Mouse (Mus musculus) MEL (cell line): ENCODE results near the gene Skida1. TPM values are rescaled to one million over a fixed set of nuclear protein-coding genes. Genes with fewer than 3 reads are reported as not detected.

Source experiments
- DNase-seq: peaks from one replicate; pipeline ENCODE4 v3.0.0; 2011; ENCODE audit warnings: low read depth, low spot score
- H3K27ac ChIP-seq: 2 replicates; pipeline ENCODE4 v1.5.1; 2012; ENCODE audit warnings: low read depth, mild to moderate bottlenecking, control low read depth, low read length, moderate library complexity; ENCODE audit not compliant: control insufficient read depth
- H3K27me3 ChIP-seq, 2 experiments: fragments of 150-350 bp in 1 of 2; sonication (generic) in 1 of 2; 2 replicates each; pipeline ENCODE4 v1.6.1; 2012; ENCODE audit warnings: low read length in 2 of 2, mild to moderate bottlenecking in 2 of 2, improper control_type of control experiment in 1 of 2, moderate library complexity in 1 of 2; ENCODE audit not compliant: insufficient read depth in 2 of 2, control insufficient read depth in 1 of 2
- H3K36me3 ChIP-seq, 2 experiments: 2 replicates each; pipeline ENCODE4 v1.6.1; 2012 to 2014; ENCODE audit warnings: low read length in 2 of 2, improper control_type of control experiment in 1 of 2, inconsistent platforms in 1 of 2, mild to moderate bottlenecking in 1 of 2; ENCODE audit not compliant: insufficient read depth in 2 of 2, control insufficient read depth in 1 of 2
- H3K4me1 ChIP-seq, 2 experiments: fragments of 150-350 bp in 1 of 2; sonication (generic) in 1 of 2; 2 replicates each; pipeline ENCODE4 v1.6.1; 2012; ENCODE audit warnings: low read length in 2 of 2, improper control_type of control experiment in 1 of 2, mild to moderate bottlenecking in 1 of 2; ENCODE audit not compliant: insufficient read depth in 2 of 2, control insufficient read depth in 1 of 2
- H3K4me3 ChIP-seq, 2 experiments: fragments of 150-350 bp in 1 of 2; sonication (generic) in 1 of 2; 2 replicates each; pipeline ENCODE4 v1.5.1; 2012; ENCODE audit warnings: low read depth in 2 of 2, low read length in 2 of 2, mild to moderate bottlenecking in 2 of 2, moderate library complexity in 2 of 2, control low read depth in 1 of 2, improper control_type of control experiment in 1 of 2; ENCODE audit not compliant: control insufficient read depth in 1 of 2, insufficient read depth in 1 of 2
- H3K79me2 ChIP-seq: 2 replicates; pipeline ENCODE4 v1.6.1; 2012; ENCODE audit warnings: mild to moderate bottlenecking, low read length, moderate library complexity; ENCODE audit not compliant: control insufficient read depth, poor library complexity, insufficient read depth
- H3K9ac ChIP-seq: 2 replicates; pipeline ENCODE4 v1.6.1; 2012; ENCODE audit warnings: low read depth, mild to moderate bottlenecking, control low read depth, low read length, moderate library complexity; ENCODE audit not compliant: control insufficient read depth, poor library complexity, severe bottlenecking
- H3K9me3 ChIP-seq: fragments of 150-350 bp; sonication (generic); replicated peaks from 2 replicates; pipeline ENCODE4 v1.6.1; 2012; ENCODE audit warnings: mild to moderate bottlenecking, low read length, improper control_type of control experiment, moderate library complexity; ENCODE audit not compliant: insufficient read depth
- E2F4 ChIP-seq: IDR thresholded peaks from 2 replicates; pipeline ENCODE4 v1.6.1; 2011; ENCODE audit warnings: low read depth, low read length, improper control_type of control experiment, borderline replicate concordance
- EP300 ChIP-seq, 2 experiments: IDR thresholded peaks; 2 replicates each; pipeline ENCODE4 v1.6.1; 2011; ENCODE audit warnings: improper control_type of control experiment in 2 of 2, low read length in 2 of 2, low read depth in 1 of 2, mild to moderate bottlenecking in 1 of 2
- HCFC1 ChIP-seq: IDR thresholded peaks from 2 replicates; pipeline ENCODE4 v1.6.1; 2012; ENCODE audit warnings: low read depth, mild to moderate bottlenecking, inconsistent platforms, low read length, improper control_type of control experiment, moderate library complexity
- MAFK ChIP-seq: IDR thresholded peaks from 2 replicates; pipeline ENCODE4 v1.6.1; 2011; ENCODE audit warnings: low read depth, mild to moderate bottlenecking, low read length, improper control_type of control experiment, borderline replicate concordance
- MXI1 ChIP-seq: IDR thresholded peaks from 2 replicates; pipeline ENCODE4 v1.6.1; 2011; ENCODE audit warnings: mild to moderate bottlenecking, low read depth, low read length, improper control_type of control experiment
- POLR2AphosphoS2 ChIP-seq: IDR thresholded peaks from 2 replicates; pipeline ENCODE4 v1.6.1; 2011; ENCODE audit warnings: low read length, improper control_type of control experiment
- RAD21 ChIP-seq: IDR thresholded peaks from 2 replicates; pipeline ENCODE4 v1.6.1; 2011; ENCODE audit warnings: mild to moderate bottlenecking, low read depth, low read length, improper control_type of control experiment
- RCOR1 ChIP-seq: IDR thresholded peaks from 2 replicates; pipeline ENCODE4 v1.6.1; 2012; ENCODE audit warnings: low read depth, mild to moderate bottlenecking, inconsistent platforms, low read length, improper control_type of control experiment
- SIN3A ChIP-seq: IDR thresholded peaks from 2 replicates; pipeline ENCODE4 v1.6.1; 2012; ENCODE audit warnings: low read length, improper control_type of control experiment, inconsistent platforms
- USF2 ChIP-seq, 2 experiments: IDR thresholded peaks; 2 replicates each; pipeline ENCODE4 v1.6.1; 2011 to 2012; ENCODE audit warnings: improper control_type of control experiment in 2 of 2, low read length in 2 of 2, borderline replicate concordance in 1 of 2, inconsistent platforms in 1 of 2, low read depth in 1 of 2, mild to moderate bottlenecking in 1 of 2; ENCODE audit not compliant: insufficient read depth in 1 of 2
- ZC3H11A ChIP-seq: IDR thresholded peaks from 2 replicates; pipeline ENCODE4 v1.6.1; 2012; ENCODE audit warnings: low read depth, mild to moderate bottlenecking, inconsistent platforms, low read length, improper control_type of control experiment
- ZKSCAN1 ChIP-seq: IDR thresholded peaks from 2 replicates; pipeline ENCODE4 v1.6.1; 2012; ENCODE audit warnings: low read depth, mild to moderate bottlenecking, inconsistent platforms, low read length, improper control_type of control experiment, moderate library complexity
- ZMIZ1 ChIP-seq: IDR thresholded peaks from 2 replicates; pipeline ENCODE4 v1.6.1; 2012; ENCODE audit warnings: low read depth, mild to moderate bottlenecking, inconsistent platforms, low read length, improper control_type of control experiment, moderate library complexity
- polyA plus RNA-seq, 2 experiments: library from polyadenylated mRNA; stranded (reverse) in 1 of 2; unstranded in 1 of 2; fragments of >175 nt in 1 of 2; fragments of >200 nt in 1 of 2; gene quantifications; 2 replicates each; pipeline versions ENCODE4 v1.2.1 to v1.2.4; 2012; ENCODE audit warnings: low replicate concordance in 2 of 2, low read depth in 1 of 2; ENCODE audit not compliant: insufficient read length in 2 of 2, insufficient read depth in 1 of 2, missing spikeins in 1 of 2
- total RNA-seq: library from RNA; depleted of rRNA; stranded (reverse); fragments of 300-350 nt; gene quantifications from 2 replicates; pipeline ENCODE4 v1.2.3, GENCODE M21; 2012

The Skida1 gene
- total and polyA plus RNA-seq, 3 experiments, result 0.12 to 0.88 TPM; not detected in 1

DNA sequence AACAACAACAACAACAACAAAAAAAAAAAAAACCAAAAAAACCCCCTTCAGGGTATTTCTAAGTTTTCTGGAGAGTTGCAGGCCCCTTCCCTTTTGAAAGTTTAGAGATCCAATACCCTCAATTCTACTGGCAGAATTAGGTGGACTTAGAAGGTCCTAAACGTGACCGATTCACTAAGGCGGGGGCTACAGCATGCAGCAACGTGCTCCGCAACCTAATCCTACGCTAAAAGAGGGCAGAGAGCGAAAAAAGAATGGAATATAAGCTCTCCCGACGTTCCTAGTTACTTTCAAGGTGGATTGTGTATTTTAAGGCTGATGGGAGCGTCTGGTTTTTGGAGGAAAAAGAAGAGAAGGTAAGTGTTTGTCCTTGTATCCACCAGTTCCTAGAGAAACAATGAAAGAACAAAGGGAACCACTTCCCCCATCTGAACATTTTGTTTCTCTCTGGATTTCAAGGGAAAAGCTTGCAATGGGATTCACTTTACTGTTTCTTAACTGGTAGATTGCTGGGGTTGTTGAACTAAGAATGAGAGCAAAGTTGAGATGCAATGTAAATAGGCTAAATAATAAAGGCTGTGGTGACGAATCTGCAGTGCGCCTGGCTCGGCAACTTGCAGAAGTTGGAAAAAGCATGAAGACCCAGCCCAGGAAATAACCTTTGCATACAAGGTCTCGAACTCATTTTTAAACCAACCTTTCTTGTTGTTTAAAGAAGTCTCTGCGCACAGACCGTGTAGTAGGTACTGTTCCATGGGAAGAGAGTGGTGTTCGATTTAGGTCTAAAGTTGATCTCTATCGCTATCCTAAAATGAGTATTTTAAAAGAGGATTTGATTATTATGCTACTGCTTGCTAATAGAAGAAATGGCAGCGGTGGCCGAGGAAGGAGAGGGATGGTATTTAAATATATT is 6.4 kb upstream of the Skida1 start, which contains the start of gene Mllt10:
Gene Mllt10, plus strand, starts transcription at position 222 of the 913 bp plus-strand sequence.
- Histone ChIP-seq H3K27me3 (no peaks in the 10 kb centered on the region), H3K4me3 (peak within 1 kb of the TSS; percentile 75 to 89), H3K27ac (peak within 1 kb of the TSS; percentile 94), H3K36me3 (peaks cover 0 to 13% of the 10 kb centered on the region in 2 experiments; a peak in 2 of 4 replicates), H3K79me2 (peaks cover 16% of the 10 kb centered on the region; the same call in 1 of the 2 replicates), H3K9ac (peak within 1 kb of the TSS; percentile 99), H3K4me1 (peaks cover 2 to 13% of the 10 kb centered on the region in 2 experiments; a peak in 3 of 4 replicates), H3K9me3 (no peaks in the 10 kb centered on the region)
- TF ChIP-seq MXI1, result 0 out of 2 replicates have a peak, but pooled peaks have one; percentile 2
- peak; percentile 69; the same call in 1 of the 2 replicates for TF ChIP-seq HCFC1
- peak; percentile 37 for TF ChIP-seq SIN3A
- peak; percentile 72 for TF ChIP-seq ZC3H11A
- no peak for TF ChIP-seq E2F4
- DNase-seq, result peak; percentile 73

DNA sequence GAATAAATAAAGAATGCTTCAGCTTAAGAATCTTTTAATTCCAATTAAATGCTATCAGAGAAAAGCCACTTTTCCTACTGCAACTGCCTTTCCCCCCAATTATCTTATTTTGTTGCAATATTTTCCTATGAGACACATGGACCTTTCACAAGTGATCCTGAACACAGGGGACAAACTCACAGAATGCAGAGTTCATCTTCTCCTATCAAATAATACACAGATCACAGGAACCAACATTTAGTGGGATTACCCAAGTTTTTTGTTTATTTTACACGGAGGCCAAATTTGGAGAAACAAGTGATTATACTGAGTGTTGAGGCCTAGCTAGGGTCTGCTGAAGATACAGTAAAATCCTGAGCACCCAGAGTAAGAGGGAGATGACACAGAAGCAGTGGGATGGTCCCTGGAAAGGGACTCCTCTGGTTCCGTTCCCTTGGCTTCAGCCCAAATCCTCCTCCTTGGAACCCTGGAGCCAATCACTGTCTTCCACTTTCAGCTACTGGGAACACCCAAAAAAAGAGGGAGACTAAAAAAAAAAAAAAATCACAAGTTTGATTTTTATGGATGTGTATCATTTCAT is 5.2 kb upstream of the Skida1 start:
- no peaks in the 10 kb centered on the region for H3K9me3 ChIP-seq
- no peak for TF ChIP-seq EP300 (IDR thresholded peaks at IDR 0.05; ENCODE audit: low read depth in 1 of 2, low read length in 2 of 2)
- no peak for TF ChIP-seq USF2 (IDR thresholded peaks at IDR 0.05; ENCODE audit: borderline replicate concordance in 1 of 2, insufficient read depth in 1 of 2, low read depth in 1 of 2, low read length in 2 of 2)
- TF ChIP-seq RAD21, result no peak
- TF ChIP-seq ZKSCAN1, result no peak
- TF ChIP-seq RCOR1, result no peak
- no peak for TF ChIP-seq MAFK
- TF ChIP-seq POLR2AphosphoS2, result no peak
- no peak for TF ChIP-seq ZMIZ1
- H3K4me1 ChIP-seq, result peaks cover 2 to 12% of the 10 kb centered on the region in 2 experiments; a peak in 3 of 4 replicates
- H3K27ac ChIP-seq, result no peak overlapping the region
- no peaks in the 10 kb centered on the region; a peak in 1 of 4 replicates for H3K27me3 ChIP-seq
- H3K4me3 ChIP-seq, result no peak overlapping the region
- no peak for DNase-seq
- H3K79me2 ChIP-seq, result peaks cover 16% of the 10 kb centered on the region; the same call in 1 of the 2 replicates
- no peak overlapping the region for H3K9ac ChIP-seq
- H3K36me3 ChIP-seq, result peaks cover 0 to 7% of the 10 kb centered on the region in 2 experiments; a peak in 2 of 4 replicates
